Mouse (Mus musculus): ENCODE results near the gene Glis1.

The Glis1 gene

DNA sequence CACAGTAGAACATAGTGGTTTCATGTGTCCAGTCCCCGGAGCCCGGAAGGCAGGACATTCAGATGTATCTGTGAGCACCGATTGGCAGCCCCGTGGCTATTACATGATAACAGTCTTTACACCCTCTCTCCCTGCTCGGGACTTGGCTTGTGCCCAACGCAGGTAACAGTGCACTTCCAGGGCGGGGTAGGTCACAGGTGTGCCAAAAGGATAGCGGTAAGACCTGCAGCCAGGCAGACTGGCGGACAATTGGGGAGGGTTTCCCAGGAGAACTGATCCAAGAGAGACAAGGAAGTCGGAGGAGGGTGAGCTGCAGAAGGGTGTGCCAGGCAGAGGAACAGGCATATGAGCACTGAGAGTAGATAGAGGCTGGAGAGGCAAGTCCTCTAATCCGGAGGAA is 84.4 kb downstream of the Glis1 start:
- no peak for DNase-seq (ENCODE audit: low spot score)

DNA sequence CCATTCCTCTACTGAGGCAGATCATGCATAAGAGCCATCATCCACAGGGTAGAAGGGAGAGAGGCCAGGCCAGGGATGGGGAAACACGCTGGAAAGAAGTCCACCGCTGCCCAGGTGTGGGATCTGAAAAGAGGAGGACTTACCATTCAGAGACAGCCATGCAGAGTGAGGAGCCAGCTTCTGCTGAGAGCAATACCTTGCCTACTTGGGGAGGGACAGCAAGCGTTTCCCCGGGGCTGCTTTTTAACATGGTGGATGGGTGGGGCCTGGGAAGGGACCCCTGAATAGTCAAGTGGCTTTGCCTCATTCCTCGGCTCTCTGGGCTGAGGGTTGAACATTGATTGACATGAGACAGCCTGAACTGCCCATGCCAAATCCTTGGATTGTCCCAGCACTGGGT is 85.7 kb downstream of the Glis1 start:
- no peak for DNase-seq (ENCODE audit: low spot score)

GRCm38 (mm10) chr4:107520816-107521215 is 86.4 kb downstream of the Glis1 start:
- DNase-seq (ENCODE audit: low spot score) = no peak

- no peak for DNase-seq (ENCODE audit: low spot score)
These were observed 89.3 kb downstream of the Glis1 start for GRCm38 (mm10) chr4:107523607-107524151.

GRCm38 (mm10) chr4:107535126-107535525 is 100.7 kb downstream of the Glis1 start:
- no peak for DNase-seq (ENCODE audit: low spot score)

DNA sequence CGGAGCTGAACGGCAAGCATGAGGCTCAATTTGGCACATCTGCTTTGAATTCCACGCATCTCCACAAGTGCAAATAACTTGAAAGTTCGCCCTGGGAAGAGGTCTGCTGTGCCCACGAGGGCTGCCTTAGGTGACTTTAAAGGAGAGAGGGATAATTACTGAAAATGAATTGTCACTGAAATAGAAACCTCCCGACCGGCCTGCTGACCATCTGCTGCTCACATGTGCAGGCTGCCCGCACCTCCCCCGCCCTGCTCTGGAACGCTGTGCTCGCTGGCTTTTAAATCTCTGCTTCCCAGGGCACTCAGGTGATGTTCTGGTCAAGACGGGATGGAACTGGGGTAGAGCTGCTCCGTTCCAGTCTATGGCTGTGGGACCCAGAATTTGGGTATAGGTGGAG is 103.7 kb downstream of the Glis1 start:
- no peak for DNase-seq (ENCODE audit: low spot score)

DNA sequence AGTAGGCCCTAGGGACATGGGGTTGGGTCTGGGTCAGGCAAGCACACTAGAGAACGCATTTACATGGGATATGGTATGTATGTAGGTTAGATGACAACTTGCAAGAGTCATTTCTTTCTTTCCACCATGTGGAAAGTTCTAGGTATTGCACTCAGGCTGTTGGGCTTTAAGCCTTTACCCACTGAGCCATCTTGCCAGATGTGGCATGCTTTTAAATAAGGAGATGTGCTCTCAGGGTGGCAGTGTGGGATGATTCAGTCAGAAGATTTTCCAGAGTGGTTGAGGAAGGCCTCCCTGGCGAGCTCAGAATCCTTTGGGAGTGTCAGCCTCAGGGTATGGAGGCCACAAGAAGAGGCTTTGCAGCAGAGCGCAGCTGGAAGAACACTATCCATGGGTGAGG is 104.2 kb downstream of the Glis1 start:
- no peak for DNase-seq (ENCODE audit: low spot score)

GRCm38 (mm10) chr4:107539021-107539420 is 104.6 kb downstream of the Glis1 start:
- DNase-seq (ENCODE audit: low spot score) = no peak

- DNase-seq (ENCODE audit: low spot score) = no peak
These were observed 107.4 kb downstream of the Glis1 start for GRCm38 (mm10) chr4:107541821-107542220.

- no peak for DNase-seq (ENCODE audit: low spot score)
These were observed 110.5 kb downstream of the Glis1 start for GRCm38 (mm10) chr4:107544843-107545242.

GRCm38 (mm10) chr4:107545726-107546125 is 111.3 kb downstream of the Glis1 start:
- no peak for DNase-seq (ENCODE audit: low spot score)

- DNase-seq (ENCODE audit: low spot score) = no peak
These were observed 112.1 kb downstream of the Glis1 start for GRCm38 (mm10) chr4:107546525-107546924.

- no peak for DNase-seq (ENCODE audit: low spot score)
These were observed 115.7 kb downstream of the Glis1 start for GRCm38 (mm10) chr4:107550096-107550495.

GRCm38 (mm10) chr4:107550546-107550945 is 116.2 kb downstream of the Glis1 start:
- no peak for DNase-seq (ENCODE audit: low spot score)

GRCm38 (mm10) chr4:107552696-107553095 is 118.3 kb downstream of the Glis1 start:
- DNase-seq (ENCODE audit: low spot score) = no peak

GRCm38 (mm10) chr4:107553774-107554173 is 119.4 kb downstream of the Glis1 start:
- DNase-seq (ENCODE audit: low spot score) = no peak

- DNase-seq (ENCODE audit: low spot score) = no peak
These were observed 124.4 kb downstream of the Glis1 start for GRCm38 (mm10) chr4:107558801-107559200.

- DNase-seq (ENCODE audit: low spot score) = no peak
These were observed 126.7 kb downstream of the Glis1 start for GRCm38 (mm10) chr4:107561056-107561455.

DNA sequence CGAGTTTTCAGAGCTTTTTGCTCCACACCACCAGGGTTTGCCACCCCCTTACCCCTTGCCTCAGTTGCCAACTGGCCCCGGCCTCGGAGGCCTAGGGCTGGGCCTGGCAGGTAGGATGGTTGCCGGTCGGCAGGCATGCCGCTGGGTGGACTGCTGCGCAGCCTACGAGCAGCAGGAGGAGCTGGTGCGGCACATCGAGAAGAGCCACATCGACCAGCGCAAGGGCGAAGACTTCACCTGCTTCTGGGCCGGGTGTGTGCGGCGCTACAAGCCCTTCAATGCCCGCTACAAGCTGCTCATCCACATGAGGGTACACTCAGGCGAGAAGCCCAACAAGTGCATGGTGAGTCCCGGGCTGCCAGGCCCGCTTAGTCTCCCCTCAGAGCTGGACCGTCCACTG is 133.8 kb downstream of the Glis1 start:
- DNase-seq (ENCODE audit: low spot score) = no peak

DNA sequence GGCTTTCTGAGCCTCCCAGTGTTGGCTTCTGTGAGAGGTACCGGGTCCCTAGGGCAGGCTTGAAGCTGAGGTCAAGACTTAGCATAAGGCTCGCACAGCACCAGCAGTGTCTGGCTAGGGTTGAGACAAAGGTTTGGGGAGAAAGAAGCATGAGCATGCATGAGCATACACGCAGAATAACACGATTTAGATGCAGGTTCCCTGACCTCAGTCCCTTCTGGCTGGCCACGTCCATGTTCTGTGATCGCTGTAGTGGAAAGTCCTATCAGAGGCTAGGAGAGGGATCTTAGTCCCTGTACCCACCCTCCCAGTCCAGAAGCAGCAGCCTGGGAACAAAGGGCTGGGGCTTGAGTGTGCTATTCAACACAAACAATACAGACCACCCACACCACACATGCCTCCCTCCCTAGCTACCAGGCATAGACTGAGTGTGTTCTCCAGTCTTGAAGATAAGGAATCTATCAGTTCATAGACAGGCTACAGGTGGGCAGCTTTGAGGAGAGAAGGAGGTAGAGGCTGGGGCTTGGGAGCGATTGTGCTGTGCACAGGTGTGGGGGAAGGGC is 134.6 kb downstream of the Glis1 start:
- DNase-seq (ENCODE audit: low spot score) = no peak

DNA sequence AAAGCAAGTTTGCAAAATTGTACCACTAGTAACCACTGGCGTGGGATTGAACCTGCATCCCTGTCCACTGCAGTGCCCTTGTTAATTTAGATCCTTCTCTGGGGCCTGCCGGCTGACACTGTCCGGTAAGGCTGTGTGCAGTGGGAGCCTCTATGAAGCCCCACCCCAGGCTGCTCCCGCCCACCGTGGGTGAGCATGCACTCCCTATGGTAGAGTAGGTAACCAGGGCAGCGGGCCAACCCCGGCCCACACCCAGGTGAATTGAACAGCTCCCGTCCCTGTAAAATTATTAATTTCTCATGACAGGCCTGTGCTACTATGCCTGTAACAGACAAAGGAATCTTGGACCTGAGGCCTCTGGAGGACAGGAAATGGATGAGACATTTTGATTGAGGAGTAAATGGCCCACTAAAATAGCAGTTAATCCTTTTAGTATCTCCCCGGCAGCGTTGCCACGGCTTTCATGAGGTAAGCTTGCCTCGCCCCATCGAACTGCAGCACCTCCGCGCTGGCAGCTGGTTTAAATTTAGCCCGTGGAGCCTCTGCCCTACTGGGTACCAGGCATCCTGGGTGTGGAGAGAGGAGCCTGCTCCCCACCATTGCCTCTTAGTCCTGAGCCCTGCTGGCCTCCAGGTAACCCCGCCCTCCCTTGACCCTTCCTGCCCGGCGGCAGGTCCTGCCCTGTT is 136.1 kb downstream of the Glis1 start:
- DNase-seq (ENCODE audit: low spot score) = no peak

GRCm38 (mm10) chr4:107575781-107576180 is 141.4 kb downstream of the Glis1 start:
- no peak for DNase-seq (ENCODE audit: low spot score)

- no peak for DNase-seq (ENCODE audit: low spot score)
These were observed 142.4 kb downstream of the Glis1 start for GRCm38 (mm10) chr4:107576742-107577141.
